Mouse (Mus musculus) frontal cortex, postnatal 36 days (tissue): ENCODE data around the gene Nptxr.
"Not testable (repeated sequence)": the region's sequence is repeated elsewhere in the genome, so short reads cannot be mapped to it uniquely, and the experiment has no call there.

ENCODE experiments used
- DNase-seq, 2 experiments: peaks; one replicate each; pipeline ENCODE4 v3.0.0; 2022; ENCODE audit warnings: low spot score in 2 of 2

Gene Nptxr

DNA sequence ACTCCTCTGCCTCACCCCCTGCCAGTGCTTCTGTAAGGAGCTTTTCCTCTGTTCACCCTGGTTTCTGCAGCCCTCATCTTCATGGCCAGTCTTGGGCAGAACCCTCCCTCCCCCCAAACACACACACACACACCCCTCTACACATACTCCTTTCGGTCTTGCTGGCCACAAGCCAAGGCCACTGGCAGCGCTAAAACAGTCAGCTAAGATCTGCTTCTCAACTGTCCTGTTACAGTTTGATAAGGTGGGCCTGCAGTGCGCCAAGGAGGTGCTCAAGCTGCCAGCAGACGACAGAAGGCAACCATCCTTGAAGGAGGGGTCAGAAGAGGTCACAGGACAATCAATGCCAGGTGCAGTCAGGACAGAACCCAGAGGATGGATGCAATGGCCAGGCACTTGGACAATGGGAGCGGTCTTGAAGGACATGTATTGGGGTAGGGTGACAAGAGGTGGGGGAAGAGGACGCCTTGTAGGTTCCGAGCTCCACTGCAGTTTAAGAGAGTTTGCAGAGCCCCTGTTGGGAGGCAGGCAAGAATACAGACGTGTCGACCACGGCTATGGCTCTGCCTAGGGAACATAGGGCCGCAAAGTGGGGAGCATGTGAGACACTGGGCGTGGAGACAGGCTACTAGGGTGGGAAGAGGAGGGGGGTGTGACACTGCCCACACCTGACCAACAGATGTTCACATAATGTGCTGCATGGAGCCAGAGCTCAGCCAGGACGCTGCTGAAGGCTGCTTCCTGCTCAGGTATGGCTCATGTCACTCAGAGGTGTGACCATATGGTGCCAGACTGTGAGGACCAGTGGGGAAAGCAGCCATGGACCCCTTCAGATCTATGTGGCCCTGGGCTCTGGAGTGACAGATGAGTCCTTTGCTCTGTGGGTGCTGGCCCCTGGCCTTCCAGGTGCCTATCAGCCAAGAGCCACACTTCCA is 18.0 kb upstream of the Nptxr start:
- DNase-seq = no peak

DNA sequence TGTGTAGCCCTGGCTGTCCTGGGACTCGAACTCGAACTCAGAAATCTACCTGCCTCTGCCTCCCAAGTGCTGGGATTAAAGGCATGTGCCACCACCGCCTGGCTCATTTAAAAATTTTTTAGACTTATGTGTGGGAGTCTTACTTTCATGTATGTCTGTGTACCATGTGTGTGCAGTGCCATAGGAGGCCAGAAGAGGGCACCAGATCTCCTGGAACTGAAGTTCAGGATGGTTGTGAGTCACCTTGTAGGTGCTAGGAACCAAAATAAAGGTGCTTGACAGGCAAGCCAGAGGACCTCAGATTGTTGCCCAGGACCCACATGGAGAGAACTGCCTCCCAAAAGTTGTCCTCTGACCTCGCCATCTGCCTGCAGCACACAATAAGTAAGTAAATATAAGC is 13.8 kb upstream of the Nptxr start:
- no peak for DNase-seq

DNA sequence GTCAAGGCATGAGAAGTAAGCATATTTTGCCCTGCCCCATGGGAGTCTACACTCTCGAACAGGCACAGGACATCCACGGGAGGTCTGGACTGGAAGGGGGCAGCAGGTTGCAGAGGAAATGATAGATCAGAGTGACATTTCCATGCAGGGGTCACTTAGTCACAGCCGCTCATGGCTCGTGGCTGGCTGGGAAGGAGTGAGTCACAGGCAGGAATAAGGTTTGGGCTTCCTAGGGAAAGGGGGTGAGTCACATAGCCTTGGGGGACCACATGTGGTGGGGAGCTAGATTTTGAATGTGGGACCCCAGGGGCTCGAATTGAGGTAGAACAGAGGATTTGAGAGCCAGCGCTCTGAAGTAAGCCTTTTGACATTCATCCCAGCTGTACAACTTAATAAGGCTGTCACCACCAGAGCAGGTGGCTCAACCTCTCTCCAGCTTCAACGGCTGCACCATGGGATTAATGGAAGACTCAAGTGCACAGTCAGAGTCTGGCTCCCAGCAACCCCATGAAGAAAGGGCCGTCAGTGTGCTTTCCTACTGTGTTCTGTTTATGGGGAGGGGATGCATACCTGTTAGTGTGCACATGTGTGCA is 9.2 kb upstream of the Nptxr start:
- DNase-seq = no peak

DNA sequence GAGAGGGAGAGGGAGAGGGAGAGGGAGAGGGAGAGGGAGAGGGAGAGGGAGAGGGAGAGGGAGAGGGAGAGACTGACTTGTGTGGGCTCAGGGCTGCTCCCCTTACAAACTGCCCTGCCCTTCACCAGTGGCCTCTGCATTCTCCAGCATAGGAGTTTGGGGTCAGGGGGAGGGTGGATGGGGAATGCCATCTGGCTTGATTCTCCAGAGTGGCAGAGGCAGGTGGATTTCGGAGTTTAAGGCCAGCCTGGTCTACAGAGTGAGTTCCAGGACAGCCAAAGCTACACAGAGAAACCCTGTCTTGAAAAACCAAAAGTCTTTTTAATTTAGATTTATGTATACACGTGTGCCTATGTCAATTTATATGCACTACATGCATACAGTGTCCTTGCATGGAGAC is 8.3 kb upstream of the Nptxr start:
- not testable (repeated sequence) for DNase-seq

DNA sequence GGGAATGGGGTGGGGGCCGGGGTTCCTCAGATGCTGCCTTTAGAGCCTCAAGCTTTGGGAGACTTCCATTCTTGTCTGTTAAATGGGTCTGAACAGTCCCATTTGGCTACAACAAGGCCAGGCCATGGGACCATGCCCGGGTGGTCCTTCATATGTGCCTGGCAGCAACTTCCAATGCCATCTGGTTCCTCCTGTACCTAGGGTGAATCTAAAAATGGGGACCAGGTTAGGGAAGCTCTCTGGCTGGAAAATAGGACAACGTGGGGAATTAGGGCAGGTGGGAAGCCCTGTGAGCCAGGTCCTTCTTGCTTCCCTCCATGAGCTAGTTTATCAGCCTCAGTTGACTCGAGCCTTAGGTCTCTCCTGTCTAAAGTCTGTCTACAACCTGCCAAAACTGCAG is 6.4 kb upstream of the Nptxr start:
- no peak for DNase-seq

DNA sequence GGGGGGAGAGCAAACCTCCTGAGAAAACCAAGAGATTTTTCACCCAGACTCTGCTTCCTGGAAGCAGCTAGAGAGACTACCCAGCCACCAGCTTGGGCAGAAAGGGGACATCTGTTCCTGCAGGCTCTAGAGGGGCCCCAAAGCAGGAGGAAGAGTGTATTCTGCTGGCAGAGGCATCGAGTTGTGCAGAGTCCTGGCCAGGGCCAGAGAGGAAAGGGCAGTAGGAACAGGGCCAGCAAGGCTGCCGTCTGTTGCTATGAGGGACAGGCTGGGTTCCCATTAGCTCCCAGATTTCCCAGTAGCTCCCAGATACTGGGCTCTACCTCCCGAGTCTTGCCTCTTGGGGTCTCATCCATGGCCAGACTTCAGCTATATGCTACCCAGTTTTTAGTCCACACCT is 5.5 kb upstream of the Nptxr start:
- DNase-seq = no peak

DNA sequence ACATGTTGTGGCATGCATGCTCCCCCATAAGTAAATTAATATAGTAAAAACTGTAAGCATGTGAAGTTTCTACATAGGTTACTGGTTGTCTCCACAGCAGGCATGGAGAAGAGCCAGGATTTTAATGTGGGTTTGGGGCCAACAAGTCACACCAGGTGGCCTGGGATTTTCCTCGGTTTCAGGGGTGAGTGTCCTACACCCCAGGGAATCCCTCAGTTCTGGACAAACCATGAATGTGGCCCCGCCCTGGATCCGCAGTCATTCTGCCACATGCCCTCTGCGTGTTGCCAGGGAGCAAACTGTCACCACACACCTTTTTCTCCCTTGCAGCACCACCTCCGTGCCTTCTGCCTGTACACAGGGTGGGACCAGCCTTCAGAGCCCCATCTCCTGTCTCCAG is 4.1 kb upstream of the Nptxr start:
- no peak for DNase-seq

DNA sequence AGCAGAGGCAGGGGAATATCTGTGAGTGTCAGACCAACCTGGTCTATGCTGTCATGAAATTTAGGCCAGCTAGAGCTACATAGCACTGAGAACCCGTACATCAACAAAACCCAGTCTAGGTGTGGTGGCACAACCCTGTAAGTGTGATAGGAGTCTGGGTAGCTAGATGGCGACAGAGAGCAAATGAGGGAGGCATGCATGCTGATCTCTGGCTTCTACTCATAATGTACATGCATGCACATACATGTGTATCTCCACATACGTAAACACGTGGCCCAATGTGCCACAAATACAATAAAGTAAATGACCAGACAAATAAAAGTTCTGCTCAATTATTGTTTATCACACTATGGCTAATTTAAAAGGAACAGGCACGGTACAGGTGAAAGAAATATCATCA is 3.5 kb upstream of the Nptxr start:
- peak in 1 of 2 experiments; percentile 67 for DNase-seq

DNA sequence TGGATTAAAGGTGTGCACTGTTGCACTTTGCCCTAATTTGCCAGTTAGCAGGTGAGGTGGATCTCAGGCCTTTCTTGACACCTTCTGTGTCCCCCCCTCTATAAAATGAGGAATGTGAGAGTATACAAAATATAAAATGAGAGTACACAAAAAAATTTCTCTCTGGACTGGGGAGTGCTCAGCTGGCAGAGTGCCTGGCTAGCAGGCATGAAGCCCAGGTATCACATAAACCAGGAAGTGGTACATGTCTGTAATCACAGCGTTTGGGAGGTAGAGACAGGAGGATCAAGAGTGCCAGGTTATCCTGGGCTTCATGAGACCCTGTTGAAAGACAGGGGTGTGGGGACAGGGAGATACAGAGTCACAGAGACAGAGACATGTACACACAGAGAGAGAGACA is 2.5 kb upstream of the Nptxr start:
- no peak for DNase-seq

DNA sequence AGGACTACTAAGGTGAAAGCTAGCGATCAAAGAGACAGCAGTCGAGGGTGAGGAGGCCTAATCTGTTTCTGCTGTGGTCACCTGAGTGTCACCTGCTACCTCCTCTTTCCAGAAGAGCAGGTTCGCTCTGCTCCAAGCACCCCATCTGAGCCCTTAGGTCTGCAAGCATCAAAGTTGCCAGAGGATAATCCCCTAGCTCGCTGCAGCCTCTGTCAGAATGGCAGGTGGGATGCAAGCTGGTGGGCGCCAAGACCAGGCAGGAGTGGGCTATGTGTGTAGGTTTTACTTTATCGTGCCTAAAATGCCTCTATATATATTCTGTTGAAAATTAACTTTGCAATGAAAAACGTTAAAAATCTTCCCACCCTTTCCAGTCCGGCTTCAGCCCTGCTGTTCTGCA is 680 bp upstream of the Nptxr start:
- DNase-seq = no peak

DNA sequence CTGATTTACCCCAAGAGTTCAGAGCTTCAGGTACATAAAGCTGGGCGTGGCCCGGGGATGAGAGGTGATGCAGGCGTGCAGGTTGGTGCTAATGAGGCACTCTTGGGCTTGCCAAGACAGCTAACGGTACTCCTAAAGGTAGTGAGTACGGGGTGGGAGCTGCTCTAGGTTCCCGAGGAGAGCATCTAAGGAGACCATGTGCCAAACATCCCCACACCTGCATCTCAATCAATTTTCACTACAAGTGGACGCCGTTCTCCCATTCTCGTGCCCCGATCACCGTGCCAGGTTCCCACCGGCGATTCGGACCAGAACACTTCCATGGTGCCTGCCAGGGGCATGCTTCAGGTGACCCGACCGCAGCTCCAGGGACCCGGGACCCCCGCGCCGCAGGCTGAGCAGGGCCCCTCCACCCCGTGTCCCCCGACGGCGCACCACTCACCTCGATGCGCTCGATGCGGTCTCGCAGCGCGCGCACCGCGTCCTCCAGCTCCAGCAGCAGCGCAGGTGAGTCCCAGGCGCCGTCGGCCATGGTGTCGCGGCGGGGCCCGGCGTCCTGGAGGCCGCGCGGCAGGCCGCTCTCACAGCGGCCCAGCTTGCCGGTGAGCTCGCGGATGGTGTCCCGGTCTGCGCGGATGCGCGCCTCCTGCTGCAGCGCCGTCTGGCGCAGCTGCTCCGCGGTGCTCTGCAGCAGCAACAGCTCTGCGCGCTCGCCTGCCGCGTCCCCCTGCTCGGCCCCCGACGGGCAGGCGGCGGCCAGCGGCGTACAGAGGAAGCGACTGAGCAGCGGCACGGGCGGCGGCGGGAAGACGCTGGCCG is 824 bp downstream of the Nptxr start:
- peak in 1 of 2 experiments; percentile 31 for DNase-seq

DNA sequence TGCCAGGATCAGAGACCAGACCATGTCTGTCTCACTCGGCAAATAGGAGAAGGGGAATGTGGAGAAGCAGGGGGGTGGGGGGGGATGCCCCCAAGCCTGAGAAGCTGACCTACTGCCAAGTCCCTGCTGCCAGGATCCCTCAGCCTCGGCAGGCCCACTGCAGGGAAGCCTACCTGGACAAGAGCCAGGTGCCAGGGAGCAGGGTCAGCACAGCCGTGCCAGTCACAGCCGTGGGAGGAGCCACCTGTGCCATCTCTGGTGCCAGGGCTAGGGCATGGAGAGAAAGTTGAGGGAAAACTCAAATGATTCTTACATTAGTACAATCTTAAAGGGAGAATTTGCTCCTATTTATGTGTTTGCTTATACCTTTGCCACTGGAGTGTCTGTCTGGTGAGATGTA is 2.3 kb downstream of the Nptxr start:
- no peak for DNase-seq

DNA sequence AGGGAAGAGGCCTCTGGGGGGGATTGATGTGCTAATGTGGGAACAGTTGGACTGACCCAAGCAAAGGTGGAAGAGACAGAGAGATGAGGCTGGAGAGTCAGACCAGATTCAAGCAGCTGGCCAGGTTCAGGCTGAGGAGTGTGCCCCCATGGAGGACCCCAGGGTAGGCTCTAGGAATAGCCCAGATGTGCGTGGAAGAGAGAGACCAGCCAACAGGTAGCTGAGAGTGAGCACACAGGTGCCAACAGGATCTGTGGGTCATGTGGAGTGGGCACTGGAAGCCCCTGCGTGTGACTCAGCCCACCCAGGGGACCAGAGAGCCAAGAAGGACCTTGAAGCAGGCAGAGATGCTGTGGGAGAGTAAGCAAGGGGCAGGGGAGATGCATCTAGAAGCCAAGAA is 2.9 kb downstream of the Nptxr start:
- no peak for DNase-seq

DNA sequence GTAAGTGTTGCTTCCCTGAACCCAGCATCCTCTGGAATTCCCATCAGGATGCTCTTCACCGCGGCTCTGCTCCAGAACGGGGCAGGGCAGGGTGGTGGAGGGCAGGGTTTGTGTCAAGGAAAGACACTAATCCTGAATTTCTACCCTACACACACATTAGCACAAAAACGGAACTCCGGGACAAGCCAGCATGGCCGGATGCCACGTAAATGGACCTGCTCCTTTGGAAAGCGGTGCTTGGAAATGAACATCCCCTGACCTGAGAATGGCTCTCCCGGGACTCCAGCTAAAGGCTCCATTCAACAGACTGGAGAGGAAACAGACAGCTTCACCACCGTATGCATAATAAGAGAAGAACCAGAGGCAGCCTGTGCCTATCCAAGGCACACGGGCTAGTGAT is 3.9 kb downstream of the Nptxr start:
- no peak for DNase-seq

DNA sequence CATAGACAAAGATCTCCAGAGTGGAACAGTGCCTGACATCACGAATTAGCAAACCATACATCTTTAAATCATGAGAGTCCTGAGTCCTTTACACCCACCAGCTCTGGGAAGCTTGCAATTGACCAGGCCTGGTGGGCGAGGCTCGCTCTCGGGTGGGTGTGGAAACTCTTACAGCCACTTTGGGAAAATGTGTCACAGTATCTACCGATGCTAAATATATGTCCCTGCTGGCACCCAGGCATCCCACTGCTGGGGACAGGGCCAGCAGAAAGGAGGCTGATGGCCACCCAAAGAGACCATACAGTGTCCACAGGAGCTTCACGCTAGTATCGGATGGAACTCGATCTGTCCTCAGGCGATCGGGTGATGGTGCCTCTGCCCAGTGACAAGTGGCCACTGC is 6.0 kb downstream of the Nptxr start:
- DNase-seq = peak in 1 of 2 experiments; percentile 76

DNA sequence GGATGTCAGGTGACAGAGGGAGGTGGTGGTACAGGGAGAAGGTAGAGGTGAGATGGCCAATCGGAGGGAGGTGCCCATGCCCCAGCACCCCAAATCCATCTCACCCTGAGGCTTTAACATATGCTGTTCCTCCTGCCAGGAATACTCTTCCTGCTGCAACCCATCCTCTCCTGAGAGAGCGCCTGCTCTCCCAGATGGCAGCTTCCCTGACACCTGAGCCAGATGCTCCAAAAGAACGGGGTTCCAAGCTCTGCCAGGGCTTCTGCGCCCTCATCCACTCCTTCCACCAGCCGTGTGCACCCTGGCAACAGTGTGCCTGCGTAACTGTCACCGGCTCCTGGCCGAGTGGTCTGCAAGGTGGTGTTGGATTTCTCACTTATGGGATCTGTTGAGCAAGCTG is 6.9 kb downstream of the Nptxr start:
- peak in 1 of 2 experiments; percentile 40 for DNase-seq

DNA sequence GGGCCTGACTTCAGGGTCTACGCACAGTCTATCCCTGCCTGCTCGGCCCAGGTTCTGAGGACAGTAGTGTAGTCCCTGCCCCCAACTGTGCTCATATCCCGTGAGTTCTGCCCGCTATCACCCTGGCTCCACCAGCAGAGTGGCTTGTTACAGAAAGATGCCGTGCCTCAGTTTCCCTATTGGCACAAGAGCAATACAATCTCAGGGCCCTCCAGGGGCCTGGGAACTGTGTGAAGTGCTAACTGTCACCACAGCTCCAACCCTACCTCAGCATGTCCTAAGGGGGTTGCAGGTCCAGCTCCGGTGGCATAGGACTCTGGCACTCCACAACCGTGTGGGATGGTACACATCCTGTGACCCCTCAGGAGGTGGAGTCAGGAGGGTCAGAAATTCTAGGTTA is 7.5 kb downstream of the Nptxr start:
- DNase-seq = no peak

DNA sequence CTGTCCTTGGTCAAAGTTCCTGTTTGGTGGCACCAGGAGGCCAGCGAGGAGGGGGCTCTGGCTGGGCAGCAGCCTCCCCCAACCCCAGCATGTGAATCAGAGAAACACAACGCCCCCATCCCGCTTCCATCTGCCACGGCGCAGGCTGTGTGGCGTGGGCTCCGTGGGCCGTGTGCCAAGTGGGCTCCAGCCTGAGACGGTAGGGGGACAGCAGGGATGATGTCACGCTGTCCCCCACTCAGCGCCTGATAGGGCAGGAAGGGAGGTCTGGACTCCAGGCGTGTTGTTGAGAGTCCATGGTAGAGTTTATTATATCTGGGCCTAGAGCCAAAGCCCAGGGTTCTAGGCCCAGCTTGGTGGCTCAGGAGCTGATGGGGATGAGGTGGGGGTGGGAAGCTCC is 8.3 kb downstream of the Nptxr start:
- peak in 1 of 2 experiments; percentile 77 for DNase-seq

DNA sequence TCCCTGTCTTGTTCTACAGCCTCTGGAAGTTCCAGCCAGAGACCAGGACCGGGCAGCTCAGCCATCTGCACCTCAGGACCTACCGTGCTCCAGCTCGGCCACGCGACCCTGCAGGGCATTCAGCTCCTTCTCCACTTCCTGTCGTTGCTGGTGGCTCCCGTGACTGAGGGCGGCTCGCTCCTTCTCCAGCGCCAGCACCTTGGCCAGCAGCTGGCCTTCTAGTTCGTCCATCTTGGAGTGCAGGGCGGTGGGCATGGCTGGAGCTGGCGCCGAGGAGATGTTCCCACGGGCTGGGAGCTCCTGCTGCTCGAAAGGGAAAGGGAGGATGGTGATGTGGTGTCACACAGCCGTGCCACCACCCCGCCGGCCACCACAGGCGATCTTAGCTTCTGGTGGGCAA is 10.4 kb downstream of the Nptxr start:
- DNase-seq = no peak

DNA sequence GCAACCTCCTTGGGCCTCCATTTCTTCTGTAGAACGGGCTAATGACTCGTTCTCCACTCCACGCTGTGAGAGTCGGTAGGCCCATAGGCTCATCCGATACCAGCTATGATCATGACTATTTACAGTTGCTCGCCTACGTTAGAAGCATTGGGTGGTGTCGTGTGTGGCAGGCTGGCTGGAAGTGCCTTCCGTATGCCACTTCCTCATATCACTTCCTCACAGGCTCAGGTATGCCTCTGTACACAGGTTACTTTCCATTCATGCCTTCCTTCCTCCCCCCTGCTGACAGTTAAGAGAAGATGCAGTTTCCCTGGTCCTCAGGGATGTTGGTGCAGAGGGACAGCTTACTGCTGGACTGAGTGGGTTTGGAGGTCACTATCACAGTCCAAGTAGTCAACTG is 11.5 kb downstream of the Nptxr start:
- no peak for DNase-seq

DNA sequence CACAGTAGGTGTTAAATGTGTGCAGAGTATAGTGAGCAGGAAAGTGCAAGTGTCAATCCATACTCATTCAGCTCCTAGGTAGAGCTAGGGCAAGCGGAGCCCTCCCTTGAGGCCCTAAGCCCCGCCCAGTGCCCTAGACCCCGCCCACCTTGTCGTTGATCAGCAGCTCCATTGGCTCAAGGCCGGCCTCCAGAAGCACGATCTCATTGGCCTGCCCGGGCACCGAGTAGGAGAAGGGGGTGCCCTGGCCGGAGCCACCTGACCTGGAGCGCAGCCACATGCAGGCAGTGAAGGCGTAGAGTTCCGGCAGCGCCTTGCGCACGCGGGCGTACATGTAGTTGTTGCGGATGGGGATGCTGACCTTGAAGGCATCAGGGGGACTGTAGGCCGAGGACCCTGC is 12.1 kb downstream of the Nptxr start:
- DNase-seq = no peak

DNA sequence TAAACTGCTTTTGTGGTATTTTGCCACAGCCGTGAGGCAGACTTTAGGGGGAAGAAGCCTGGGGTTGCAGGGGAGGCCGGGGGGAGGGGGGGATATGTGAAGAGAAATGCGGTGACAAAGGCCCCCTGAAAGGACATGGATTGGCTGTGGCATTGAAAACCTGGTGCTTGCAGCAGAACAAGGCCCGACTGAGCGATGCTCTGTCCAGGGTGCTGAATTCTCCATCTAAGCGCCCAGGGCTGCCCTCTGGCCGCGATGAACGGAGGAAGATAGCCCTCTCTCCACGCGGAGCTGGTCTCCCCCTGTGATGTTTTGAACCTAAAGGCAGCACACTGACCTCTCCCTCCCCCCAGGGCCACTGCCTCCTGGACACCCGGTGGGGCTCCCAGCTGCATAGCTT is 13.1 kb downstream of the Nptxr start:
- DNase-seq = no peak

DNA sequence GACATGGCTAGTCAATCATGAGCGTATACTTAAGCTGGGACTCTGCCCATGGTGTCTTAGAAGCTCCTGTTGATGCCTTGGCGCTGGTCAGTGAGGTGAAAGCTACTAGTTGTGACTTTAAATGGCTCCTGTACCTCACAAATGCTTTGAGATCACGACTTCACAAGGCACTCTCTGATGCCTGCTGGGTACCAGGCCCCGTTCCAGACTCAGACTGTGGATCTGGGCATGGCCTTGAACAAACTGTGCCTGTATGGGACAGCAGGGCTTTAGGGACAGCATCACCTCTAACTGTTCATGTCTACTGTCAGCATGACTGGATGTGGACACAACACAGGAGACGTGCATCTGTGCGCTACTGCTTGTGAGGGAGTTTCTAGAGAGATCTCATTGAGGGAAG is 13.7 kb downstream of the Nptxr start:
- DNase-seq = no peak
